Comparison of ENCODE assay signal across 7 mouse cellular contexts in the genomic region with DNA sequence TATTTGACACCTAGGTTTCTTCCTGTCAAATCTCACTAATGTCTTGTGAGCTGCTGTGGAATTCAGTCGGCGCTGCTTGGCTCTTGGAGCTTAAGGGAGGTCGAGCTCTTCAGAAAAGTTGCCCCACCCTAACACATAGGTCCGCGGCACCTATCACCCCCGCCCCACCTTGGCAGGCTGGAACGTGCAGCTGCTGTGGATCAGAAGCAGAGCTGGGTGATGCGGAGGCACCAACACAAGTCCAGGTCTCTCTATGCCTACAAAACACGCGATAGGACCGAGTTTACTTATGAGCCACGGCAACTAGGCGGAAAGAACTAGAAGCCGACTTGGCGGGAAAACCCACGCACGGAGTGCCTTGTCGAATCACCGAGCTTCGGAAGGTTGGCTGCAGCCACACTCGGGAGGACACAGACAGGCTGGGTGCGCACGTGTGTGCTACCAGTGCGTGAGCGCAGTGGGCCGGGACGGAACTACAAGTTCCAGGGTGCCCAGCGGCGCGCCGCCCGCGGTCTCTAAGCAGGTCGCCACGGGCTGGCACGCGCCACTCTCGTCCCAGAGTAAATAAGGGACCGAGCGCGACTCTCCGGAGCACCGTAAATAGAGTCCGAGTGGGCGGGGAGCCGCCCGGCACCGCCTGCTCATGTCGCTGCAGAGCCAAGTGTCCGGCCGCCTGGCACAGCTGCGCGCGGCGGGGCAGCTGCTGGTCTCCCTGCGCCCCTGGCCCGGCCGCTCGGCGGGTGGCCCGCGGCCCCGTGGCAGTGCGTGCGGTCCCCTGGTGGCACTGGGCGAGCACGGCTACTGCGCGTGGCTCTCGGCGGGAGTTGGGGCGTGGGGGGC. TPM values are rescaled to one million over a fixed set of nuclear protein-coding genes. Genes with fewer than 3 reads are reported as not detected.
DNase-seq lines count a peak whose midpoint lies in the region; ATAC-seq lines count a peak whose summit lies in the region.

TSS of gene Macrod1 (plus strand) at position 563 of the 840 bp plus-strand sequence.

- intact Hi-C loops in left cerebral cortex, postnatal 10 days (cut with DNase I), result no loop called here

- WGBS in intestine, embryonic 14.5 days, result under 1% methylated on average over 69 of the region's 72 CpGs

- H3K4me3 ChIP-seq in intestine, embryonic 14.5 days (ENCODE audit: low read depth, low read length), result peak within 1 kb of the TSS; percentile 74

- H3K9ac ChIP-seq in intestine, embryonic 14.5 days (ENCODE audit: low read length), result peak within 1 kb of the TSS; percentile 43

- H3K4me1 ChIP-seq in intestine, embryonic 14.5 days (replicated peaks; ENCODE audit: control insufficient read depth, insufficient read depth, low read length), result peaks cover 15% of the 10 kb centered on the region

- peak within 1 kb of the TSS; percentile 100 for H3K4me2 ChIP-seq in intestine, embryonic 14.5 days (ENCODE audit: low read length)

- ATAC-seq in intestine, embryonic 14.5 days (replicated peaks; ENCODE audit: low FRiP score, low TSS enrichment, low read depth), result peak; percentile 68
- peak; percentile 84 for ATAC-seq in megakaryocyte progenitor cell, adult 5-6 weeks (replicated peaks; ENCODE audit: poor library complexity)

- H3K27ac ChIP-seq in intestine, embryonic 14.5 days (ENCODE audit: low read depth), result no peak within 1 kb of the TSS

- H3K27me3 ChIP-seq in intestine, embryonic 14.5 days (replicated peaks; ENCODE audit: control insufficient read depth, insufficient read depth, low read length), result peaks cover 17% of the 10 kb centered on the region

- H3K36me3 ChIP-seq in intestine, embryonic 14.5 days (ENCODE audit: control insufficient read depth, insufficient read depth, low read length), result no peaks in the 10 kb centered on the region

- DNase-seq in adrenal gland, adult (ENCODE audit: inconsistent age in 2 of 2, low spot score in 1 of 2), result peak; percentile 87 to 95
- peak; percentile 83 for DNase-seq in embryo, embryonic 10 days (ENCODE audit: low spot score)
- DNase-seq in gastrocnemius, postnatal 25 days, result peak; percentile 91
- peak; percentile 82 for DNase-seq in intestine, embryonic 14.5 days (ENCODE audit: low spot score)
- DNase-seq in left cerebral cortex, postnatal 10 days (ENCODE audit: extremely low spot score in 1 of 2, low spot score in 2 of 2), result peak; percentile 70 to 87
- DNase-seq in skeletal muscle tissue, adult 2 months (ENCODE audit: low read depth, low spot score), result peak; percentile 93

- no peaks in the 10 kb centered on the region for H3K9me3 ChIP-seq in intestine, embryonic 14.5 days (ENCODE audit: control insufficient read depth, low read length)

RNA-seq across cellular contexts. Expression of gene Macrod1, which starts in this region (rescaled TPM):
- 100 to 1,000 TPM; 227 to 252 TPM for total RNA-seq in gastrocnemius, postnatal 25 days (2021)
- polyA plus RNA-seq in intestine, embryonic 14.5 days (2014; fragmentation: Nextera tagmentation; extraction: Ambion mirVana), result 7.1 and 8.5 TPM in 2 replicates
- total RNA-seq in left cerebral cortex, postnatal 10 days (2021), result 1 to 10 TPM; 8.0 to 8.9 TPM
- total RNA-seq in megakaryocyte progenitor cell, adult 5-6 weeks (2015), result 12.7 and 17.6 TPM in 2 replicates
- total RNA-seq in megakaryocyte progenitor cell, adult 5-6 weeks (2017), result 0.68 and 3.7 TPM in 2 replicates

Comparison
In these comparisons a context has a peak if more than half of its experiments do, and no peak if none do; other contexts are left out.
1. RNA of gene Macrod1 (total RNA-seq): 227 to 252 TPM in gastrocnemius, postnatal 25 days; 0.68 to 17.6 TPM in megakaryocyte progenitor cell, adult 5-6 weeks and 8.0 to 8.9 TPM in left cerebral cortex, postnatal 10 days; every median in the first group is over 10 times any median in the second.
2. Peak in every context shown above with its lines, with median percentiles within 50 percentile points of each other: DNase-seq.